Mouse (Mus musculus) neural tube, embryonic 14.5 days (tissue): ENCODE measurements at regions not wholly inside any gene's neighbourhood (a gene's known extent, or its start where the extent isn't known, plus 50 kb on each side); places are given as distances from the start of the nearest gene placed in this dataset.

Experiments
- ATAC-seq: fragments of 200-750 bp; cut with Nextera tagmentation; 2 replicates; pipeline ENCODE4 v1.8.0; 2017; ENCODE audit warnings: low read depth, mild to moderate bottlenecking, moderate TSS enrichment, moderate library complexity
- H3K27ac ChIP-seq: fragments of 300-500 bp; sonication (generic); 2 replicates; pipeline ENCODE4 v1.5.1; 2014; ENCODE audit warnings: low read depth, mild to moderate bottlenecking, control low read depth, low read length, moderate library complexity, mixed read lengths
- H3K27me3 ChIP-seq: fragments of 300-500 bp; sonication (generic); 2 replicates; pipeline ENCODE4 v1.6.1; 2014; ENCODE audit warnings: low read length; ENCODE audit not compliant: control insufficient read depth, insufficient read depth
- H3K36me3 ChIP-seq: fragments of 300-500 bp; sonication (generic); 2 replicates; pipeline ENCODE4 v1.6.1; 2014; ENCODE audit warnings: low read length, mixed read lengths; ENCODE audit not compliant: control insufficient read depth, insufficient read depth
- H3K4me1 ChIP-seq: fragments of 300-500 bp; sonication (generic); 2 replicates; pipeline ENCODE4 v1.6.1; 2014; ENCODE audit warnings: low read length; ENCODE audit not compliant: control insufficient read depth, insufficient read depth
- H3K4me2 ChIP-seq: fragments of 300-500 bp; sonication (generic); 2 replicates; pipeline ENCODE4 v1.6.1; 2014; ENCODE audit warnings: mild to moderate bottlenecking, low read depth, low read length, control low read depth
- H3K4me3 ChIP-seq: fragments of 300-500 bp; sonication (generic); 2 replicates; pipeline ENCODE4 v1.5.1; 2014; ENCODE audit warnings: low read depth, low read length, control low read depth, mixed read lengths
- H3K9ac ChIP-seq: fragments of 300-500 bp; sonication (generic); replicated peaks from 2 replicates; pipeline ENCODE4 v1.6.1; 2014; ENCODE audit warnings: low read depth, mild to moderate bottlenecking, control low read depth, low read length, mixed read lengths
- H3K9me3 ChIP-seq: fragments of 300-500 bp; sonication (generic); 2 replicates; pipeline ENCODE4 v1.6.1; 2016; ENCODE audit warnings: low read length; ENCODE audit not compliant: control insufficient read depth
- WGBS: fragments of 180-500 bp; shearing (Covaris S2); extraction: QIAGEN DNeasy Blood & Tissue Kit; methylation state at CpG from one replicate; pipeline ENCODE4 v1.1.7; 2014; 5-methylcytosine and 5-hydroxymethylcytosine counted together

DNA sequence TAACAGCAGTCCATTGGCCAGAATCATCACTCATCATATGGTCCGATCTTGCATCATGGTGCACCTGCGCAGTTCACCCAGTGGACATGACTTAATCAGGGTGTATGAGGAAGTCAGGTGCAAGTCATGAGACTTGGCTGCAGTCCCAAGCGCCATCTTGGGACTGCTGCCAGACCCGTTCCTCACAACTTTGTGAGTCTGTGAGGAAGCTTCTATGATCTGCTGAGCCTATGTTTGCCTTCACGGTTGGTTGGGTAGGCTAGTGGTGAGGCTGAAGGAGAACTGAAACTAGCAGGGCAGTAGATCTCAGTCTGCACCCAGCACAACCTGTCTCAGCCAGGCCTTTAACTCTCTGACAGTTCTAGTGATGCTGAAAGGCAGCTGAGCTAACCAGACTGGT lies 250.2 kb upstream of the 2610001J05Rik start:
- no peaks in the 10 kb centered on the region for H3K9me3 ChIP-seq
- H3K9ac ChIP-seq = no peak overlapping the region
- H3K4me1 ChIP-seq = no peaks in the 10 kb centered on the region
- H3K36me3 ChIP-seq = no peaks in the 10 kb centered on the region
- ATAC-seq = no peak
- no peak overlapping the region for H3K27ac ChIP-seq
- no peak overlapping the region for H3K4me2 ChIP-seq
- 91% methylated on average over 5 of the region's 5 CpGs for WGBS
- H3K4me3 ChIP-seq = no peak overlapping the region
- no peaks in the 10 kb centered on the region for H3K27me3 ChIP-seq

- Histone ChIP-seq H3K4me2 (no peak overlapping the region), H3K27ac (no peak overlapping the region), H3K36me3 (no peaks in the 10 kb centered on the region), H3K4me1 (no peaks in the 10 kb centered on the region), H3K9ac (no peak overlapping the region), H3K9me3 (no peaks in the 10 kb centered on the region), H3K27me3 (no peaks in the 10 kb centered on the region), H3K4me3 (no peak overlapping the region)
- WGBS = 38% methylated on average over 1 of the region's 1 CpGs
- no peak for ATAC-seq
Observed at GRCm38 (mm10) chr6:14094907-14095306, 223.6 kb upstream of the 2610001J05Rik start.

DNA sequence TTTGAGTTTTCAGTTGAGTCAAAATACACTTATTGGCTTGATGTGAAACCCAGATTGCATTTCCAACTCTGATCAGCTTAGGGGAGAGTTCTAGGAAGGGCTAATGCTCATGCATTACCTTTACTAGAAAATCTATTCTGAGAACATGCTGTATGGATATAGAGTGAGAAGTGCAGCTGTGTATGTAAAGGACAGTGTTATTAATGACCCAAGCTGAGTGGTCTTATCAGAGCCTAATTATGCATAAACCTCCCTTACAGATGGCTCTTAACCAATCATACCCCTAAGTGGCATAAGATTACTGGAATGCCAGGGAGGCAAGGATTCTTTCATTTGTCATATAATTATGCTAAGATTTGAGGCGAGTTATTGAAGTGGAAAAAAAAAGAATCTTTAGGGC lies 210.6 kb upstream of the 2610001J05Rik start:
- no peak overlapping the region for H3K9ac ChIP-seq
- WGBS = 64% methylated on average over 1 of the region's 1 CpGs
- H3K4me3 ChIP-seq = no peak overlapping the region
- H3K4me1 ChIP-seq = no peaks in the 10 kb centered on the region
- H3K4me2 ChIP-seq = no peak overlapping the region
- no peak for ATAC-seq
- H3K27me3 ChIP-seq = no peaks in the 10 kb centered on the region
- no peaks in the 10 kb centered on the region for H3K9me3 ChIP-seq
- no peak overlapping the region for H3K27ac ChIP-seq
- H3K36me3 ChIP-seq = no peaks in the 10 kb centered on the region

- no peak for ATAC-seq
- Histone ChIP-seq H3K27me3 (no peaks in the 10 kb centered on the region), H3K4me3 (no peak overlapping the region), H3K36me3 (no peaks in the 10 kb centered on the region), H3K27ac (no peak overlapping the region), H3K9ac (no peak overlapping the region), H3K4me2 (no peak overlapping the region), H3K4me1 (no peaks in the 10 kb centered on the region), H3K9me3 (no peaks in the 10 kb centered on the region)
- 78% methylated on average over 2 of the region's 2 CpGs for WGBS
Observed at GRCm38 (mm10) chr6:14063735-14064134, 192.4 kb upstream of the 2610001J05Rik start.

- Histone ChIP-seq H3K36me3 (no peaks in the 10 kb centered on the region), H3K4me1 (no peaks in the 10 kb centered on the region), H3K4me3 (no peak overlapping the region), H3K27ac (no peak overlapping the region), H3K9me3 (no peaks in the 10 kb centered on the region), H3K4me2 (no peak overlapping the region), H3K27me3 (no peaks in the 10 kb centered on the region), H3K9ac (no peak overlapping the region)
- WGBS = 88% methylated on average over 5 of the region's 5 CpGs
- ATAC-seq = no peak
Observed at GRCm38 (mm10) chr6:14046560-14046959, 175.2 kb upstream of the 2610001J05Rik start.

DNA sequence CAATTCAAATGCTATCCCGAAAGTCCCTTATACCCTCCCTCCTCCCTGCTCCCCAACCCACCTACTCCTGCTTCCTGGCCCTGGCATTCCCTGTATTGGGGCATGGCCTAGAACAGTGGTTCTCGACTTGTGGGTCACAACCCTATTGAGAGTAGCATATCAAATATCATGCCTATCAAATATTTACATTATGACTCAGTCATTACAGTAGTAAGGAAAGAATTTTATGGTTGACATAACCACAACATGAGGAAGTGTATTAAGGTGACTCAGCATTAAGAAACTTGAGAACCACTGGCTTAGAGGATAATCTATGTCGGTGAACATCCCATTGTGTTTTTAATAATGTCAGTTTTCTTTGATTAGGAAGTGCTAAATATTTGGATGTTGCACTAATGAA lies 173.3 kb upstream of the 2610001J05Rik start:
- Histone ChIP-seq H3K4me1 (no peaks in the 10 kb centered on the region), H3K4me2 (no peak overlapping the region), H3K27ac (no peak overlapping the region), H3K9me3 (no peaks in the 10 kb centered on the region), H3K36me3 (no peaks in the 10 kb centered on the region), H3K27me3 (no peaks in the 10 kb centered on the region), H3K9ac (no peak overlapping the region), H3K4me3 (no peak overlapping the region)
- no peak for ATAC-seq
- WGBS = 82% methylated on average over 3 of the region's 3 CpGs

- ATAC-seq = no peak
- Histone ChIP-seq H3K4me3 (no peak overlapping the region), H3K27ac (no peak overlapping the region), H3K4me1 (no peaks in the 10 kb centered on the region), H3K27me3 (no peaks in the 10 kb centered on the region), H3K9me3 (no peaks in the 10 kb centered on the region), H3K9ac (no peak overlapping the region), H3K4me2 (no peak overlapping the region), H3K36me3 (no peaks in the 10 kb centered on the region)
- WGBS = 91% methylated on average over 2 of the region's 2 CpGs
Observed at GRCm38 (mm10) chr6:14025898-14026297, 154.6 kb upstream of the 2610001J05Rik start.

GRCm38 (mm10) chr6:14018928-14019327 lies 147.6 kb upstream of the 2610001J05Rik start:
- Histone ChIP-seq H3K4me1 (no peaks in the 10 kb centered on the region), H3K27ac (no peak overlapping the region), H3K9ac (no peak overlapping the region), H3K4me3 (no peak overlapping the region), H3K36me3 (no peaks in the 10 kb centered on the region), H3K27me3 (no peaks in the 10 kb centered on the region), H3K9me3 (no peaks in the 10 kb centered on the region), H3K4me2 (no peak overlapping the region)
- peak; percentile 98 for ATAC-seq
- 47% methylated on average over 2 of the region's 2 CpGs for WGBS

DNA sequence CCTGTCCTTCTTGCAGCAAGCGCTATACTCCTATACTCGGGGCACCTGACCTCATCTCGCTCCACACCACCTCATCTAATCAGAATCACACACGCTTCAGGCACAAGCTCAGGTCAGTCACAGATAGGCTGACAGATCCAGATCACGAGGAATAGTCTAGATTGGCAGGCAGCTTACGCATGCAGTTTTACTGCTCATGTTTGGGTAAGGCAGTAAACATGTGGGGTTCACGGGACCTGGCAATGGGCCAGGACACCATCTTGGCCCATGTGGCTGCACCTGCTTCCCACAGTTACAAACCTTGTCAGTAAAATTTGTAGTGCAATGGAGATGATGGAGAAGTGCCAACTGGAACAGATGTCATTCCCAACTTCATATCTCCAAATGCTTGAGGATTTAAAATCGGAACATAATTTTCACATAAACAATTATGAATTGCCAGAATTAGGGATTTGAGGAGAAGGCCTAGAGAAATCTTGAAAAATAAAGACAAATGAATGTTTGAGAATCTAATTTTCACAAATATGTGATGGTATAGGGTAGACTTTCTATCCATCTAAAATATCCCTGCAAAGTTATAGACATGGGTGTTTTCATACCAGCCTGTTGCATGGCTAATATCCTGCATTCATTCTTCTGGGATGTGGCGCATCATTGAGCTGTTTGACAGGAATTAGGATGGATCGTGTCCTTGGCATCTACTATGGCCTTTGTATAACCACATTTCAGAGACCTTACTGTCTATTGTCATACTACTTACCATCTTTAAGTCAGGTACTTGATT lies 111.5 kb upstream of the 2610001J05Rik start:
- H3K4me1 ChIP-seq = no peaks in the 10 kb centered on the region
- no peak overlapping the region for H3K9ac ChIP-seq
- peaks cover 5% of the 10 kb centered on the region; the same call in 1 of the 2 replicates for H3K9me3 ChIP-seq
- ATAC-seq = peak; percentile 73
- H3K27ac ChIP-seq = no peak overlapping the region
- H3K36me3 ChIP-seq = no peaks in the 10 kb centered on the region
- WGBS = 81% methylated on average over 10 of the region's 10 CpGs
- no peaks in the 10 kb centered on the region for H3K27me3 ChIP-seq
- no peak overlapping the region for H3K4me2 ChIP-seq
- no peak overlapping the region for H3K4me3 ChIP-seq
